Mouse (Mus musculus) kidney, adult 9 months (tissue): ENCODE data around the gene Hoxc5.

Experiments used
- DNase-seq: peaks from one replicate; pipeline ENCODE4 v3.0.0; 2022

Gene Hoxc5

DNA sequence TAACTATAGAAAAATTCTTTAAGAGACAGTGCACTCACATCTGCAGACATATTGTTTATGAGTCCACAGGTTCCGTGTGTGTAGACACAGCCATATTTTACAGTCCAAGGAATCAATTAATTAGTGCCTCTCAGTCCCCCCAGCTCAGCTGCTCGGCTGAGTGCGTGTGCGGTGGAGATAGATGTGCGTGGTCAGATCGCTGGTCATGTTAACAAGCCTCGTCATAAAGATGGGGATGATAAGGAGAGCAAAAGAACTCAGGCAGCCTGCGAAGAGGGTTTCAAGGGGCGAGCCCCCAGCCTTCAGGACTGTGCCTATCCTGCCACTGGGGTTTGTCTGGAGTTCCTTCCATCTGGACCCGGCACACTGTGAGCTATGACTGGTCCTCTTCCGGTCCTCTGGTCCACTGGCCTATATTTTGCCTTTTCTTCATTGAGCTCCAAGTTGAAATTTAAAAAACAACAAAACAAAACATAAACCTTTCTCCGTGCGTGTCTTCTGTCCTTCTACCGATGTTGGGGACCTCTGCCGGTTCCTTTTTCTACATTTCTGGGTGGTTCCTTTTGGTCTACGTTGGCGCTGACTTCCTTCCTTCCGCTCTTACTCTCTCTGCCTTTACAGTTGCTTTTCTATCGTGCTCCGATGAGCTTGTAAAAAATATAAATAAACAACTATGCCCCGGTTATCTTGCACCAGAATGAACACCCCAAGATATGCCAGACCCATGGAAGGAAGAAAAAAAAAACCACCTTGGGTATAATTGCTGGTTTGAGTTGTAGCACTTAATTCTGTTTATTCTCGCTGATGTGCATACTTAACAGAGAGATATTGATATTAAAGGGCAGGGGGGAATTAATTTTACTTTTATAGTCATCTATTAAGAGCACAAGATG is 21.8 kb upstream of the Hoxc5 start:
- no peak for DNase-seq

DNA sequence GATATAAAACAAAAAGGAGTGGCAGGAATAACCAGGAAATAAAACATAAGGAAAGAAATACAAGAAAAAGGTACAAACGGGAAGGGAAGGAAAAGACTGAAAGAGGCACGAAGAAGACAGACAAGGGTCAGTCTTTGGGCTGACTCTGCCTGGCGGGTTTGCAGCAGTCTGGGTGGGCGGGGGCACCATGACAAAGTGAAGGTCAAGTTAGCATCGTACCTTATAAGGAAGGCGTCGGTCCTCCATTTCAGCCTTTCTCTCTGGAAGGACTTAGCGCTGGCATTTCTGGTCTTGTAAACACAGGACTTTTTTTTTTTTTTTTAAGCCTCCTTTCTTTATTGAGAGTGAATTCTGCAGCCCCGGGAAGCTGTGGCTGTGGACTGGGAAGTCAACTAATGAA is 20.0 kb upstream of the Hoxc5 start:
- DNase-seq: no peak

DNA sequence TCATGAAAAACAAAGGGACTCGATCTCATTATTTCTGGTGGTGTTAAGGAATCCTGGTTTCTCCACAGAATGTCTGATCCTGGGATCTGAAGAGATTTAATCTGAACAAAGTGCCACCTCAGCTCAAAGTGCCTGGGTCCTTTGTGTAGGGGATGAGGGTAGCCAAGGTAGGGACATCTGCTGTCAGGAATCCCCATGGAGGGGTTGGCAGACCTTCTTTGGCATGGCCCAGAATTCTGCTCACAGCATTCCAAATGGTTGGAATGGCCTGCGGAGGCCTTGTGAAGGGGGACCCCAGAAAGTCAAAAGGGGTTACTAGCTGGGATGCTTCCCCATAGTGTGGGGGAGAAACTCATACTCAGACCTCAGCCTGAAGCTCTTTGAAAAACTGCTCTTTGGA is 18.4 kb upstream of the Hoxc5 start:
- DNase-seq: no peak

DNA sequence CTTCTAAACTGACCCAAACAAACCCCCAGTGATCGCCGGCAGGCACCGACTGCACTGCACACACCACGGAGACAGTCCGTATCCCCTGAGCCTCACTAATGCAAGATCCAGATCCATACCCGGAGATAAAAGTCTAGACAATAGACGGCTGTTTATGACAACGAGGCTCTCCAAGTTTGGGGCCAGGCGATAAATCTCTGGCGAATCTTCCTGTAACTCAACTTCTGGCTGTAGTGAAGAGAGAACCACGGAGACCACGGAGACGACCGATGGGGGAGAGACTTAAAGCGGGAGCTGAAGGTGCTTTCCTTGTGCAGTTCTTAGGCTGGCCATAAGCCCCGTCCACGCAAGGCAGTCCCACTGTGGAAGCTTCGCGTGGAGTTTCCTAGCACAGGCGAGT is 17.5 kb upstream of the Hoxc5 start:
- no peak for DNase-seq

DNA sequence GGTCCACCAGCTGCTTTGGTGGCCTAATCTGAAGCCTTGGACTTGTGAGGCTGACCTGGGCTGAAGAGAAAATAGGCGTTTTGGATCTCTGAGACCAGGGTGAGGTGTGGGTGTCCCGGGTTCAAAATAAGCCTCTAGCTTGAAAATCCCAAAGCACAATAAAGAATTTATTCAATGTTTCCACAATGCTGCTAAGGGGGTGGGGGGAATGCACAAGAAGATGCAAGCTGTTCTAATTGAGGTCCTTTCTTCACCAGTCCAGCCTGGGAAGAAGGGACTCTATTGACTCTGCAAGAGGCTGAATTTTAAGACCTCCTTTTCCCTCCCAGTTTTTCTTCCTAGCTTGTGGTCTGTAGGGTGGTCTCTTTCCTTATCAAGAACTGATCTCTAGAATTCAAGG is 16.4 kb upstream of the Hoxc5 start:
- DNase-seq: no peak

DNA sequence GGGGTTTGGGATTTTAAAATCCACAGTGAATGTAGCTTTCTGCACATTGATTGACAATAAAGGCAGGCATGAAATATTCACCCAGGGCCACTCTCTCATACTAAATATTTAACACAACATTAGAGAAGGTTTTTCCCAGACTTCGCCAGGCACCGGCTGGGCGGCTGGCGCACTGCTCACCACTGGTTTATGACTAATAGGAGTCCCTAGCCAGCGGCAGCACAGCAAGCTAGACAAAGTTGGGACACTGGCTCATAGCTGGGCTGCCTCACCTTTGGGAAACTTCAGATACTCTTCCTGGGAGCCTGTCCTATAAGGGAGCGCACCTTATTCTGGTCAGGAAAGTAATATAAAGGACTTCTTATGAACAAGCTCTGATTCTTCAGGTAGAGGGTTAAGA is 13.7 kb upstream of the Hoxc5 start:
- DNase-seq: no peak

DNA sequence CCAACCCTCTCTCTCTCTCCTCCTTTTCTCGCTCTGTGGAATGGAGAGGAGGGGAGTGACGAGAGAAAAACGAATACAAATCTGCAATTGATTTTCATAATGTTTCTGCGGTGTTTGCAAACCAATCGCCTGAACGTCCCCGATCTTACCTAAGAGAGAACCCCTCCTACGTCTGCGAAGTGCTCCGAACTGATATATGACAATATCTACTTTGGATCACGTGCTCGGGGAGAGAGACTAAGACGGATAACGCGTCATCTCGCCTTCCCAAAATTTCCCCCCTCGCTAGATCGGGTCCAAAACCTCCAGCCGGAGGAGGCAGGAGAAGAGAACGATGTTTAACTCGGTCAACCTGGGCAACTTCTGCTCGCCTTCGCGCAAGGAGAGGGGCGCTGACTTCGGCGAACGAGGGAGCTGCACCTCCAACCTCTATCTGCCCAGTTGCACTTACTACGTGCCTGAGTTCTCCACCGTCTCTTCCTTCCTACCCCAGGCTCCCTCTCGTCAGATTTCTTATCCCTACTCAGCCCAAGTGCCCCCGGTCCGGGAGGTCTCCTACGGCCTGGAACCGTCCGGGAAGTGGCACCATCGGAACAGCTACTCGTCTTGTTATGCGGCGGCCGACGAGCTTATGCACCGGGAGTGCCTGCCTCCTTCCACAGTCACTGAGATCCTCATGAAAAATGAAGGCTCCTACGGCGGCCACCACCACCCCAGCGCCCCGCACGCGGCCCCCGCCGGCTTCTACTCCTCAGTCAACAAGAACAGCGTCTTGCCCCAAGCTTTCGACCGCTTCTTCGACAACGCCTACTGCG is 12.8 kb upstream of the Hoxc5 start, which contains the start of gene Hoxc11:
Gene Hoxc11 (plus strand): TSS at position 236 of the 815 bp plus-strand sequence.
- DNase-seq: no peak

DNA sequence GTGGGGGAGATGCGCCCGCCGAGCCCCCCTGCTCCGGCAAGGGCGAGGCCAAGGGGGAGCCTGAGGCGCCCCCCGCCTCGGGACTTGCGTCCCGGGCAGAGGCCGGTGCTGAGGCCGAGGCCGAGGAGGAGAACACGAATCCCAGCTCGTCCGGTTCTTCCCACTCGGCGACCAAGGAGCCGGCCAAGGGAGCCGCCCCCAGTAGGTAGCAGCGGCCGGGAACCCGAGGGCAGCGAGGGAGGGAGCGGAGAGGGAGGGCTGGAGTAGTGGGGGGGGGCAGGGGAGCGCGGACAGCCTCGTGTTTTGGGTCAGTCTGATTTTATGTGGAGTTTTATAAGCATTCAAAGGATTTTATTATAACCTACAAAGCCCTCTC is 12.2 kb upstream of the Hoxc5 start:
- DNase-seq: no peak

DNA sequence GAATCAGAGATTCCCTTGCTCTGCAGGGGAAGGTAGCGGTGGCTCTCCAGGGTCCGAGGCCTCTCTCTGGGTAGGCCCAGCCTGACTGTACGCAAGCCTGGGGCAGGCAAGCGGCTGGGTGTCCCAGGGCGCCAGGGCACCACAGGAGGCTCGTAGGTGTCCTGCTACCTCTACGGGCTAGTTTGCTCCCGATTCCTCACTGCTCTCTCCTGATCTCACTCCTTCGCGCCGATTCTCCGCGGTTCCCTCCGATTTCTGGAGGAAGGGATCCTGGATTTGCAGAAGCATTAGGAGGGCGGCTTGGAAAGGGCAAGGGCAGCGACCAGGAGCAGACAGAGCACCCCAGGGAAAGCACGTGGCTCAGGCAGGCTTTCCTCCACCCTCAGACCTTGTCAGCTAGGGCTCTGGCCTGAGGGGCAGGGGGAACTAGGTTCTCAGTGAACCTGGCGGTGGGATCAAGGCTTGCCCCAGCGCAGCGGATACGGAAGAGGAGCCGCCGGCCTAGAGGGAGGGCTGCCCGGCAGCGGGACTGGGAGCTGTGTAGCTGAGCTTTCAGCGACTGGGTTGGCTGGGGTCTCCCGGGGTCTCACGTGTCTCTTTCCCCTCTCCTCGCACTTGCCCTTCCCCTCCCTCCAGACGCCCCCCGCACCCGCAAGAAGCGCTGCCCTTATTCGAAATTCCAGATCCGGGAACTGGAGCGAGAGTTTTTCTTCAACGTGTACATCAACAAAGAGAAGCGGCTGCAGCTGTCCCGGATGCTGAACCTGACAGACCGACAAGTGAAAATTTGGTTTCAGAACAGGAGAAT is 11.2 kb upstream of the Hoxc5 start:
- no peak for DNase-seq

DNA sequence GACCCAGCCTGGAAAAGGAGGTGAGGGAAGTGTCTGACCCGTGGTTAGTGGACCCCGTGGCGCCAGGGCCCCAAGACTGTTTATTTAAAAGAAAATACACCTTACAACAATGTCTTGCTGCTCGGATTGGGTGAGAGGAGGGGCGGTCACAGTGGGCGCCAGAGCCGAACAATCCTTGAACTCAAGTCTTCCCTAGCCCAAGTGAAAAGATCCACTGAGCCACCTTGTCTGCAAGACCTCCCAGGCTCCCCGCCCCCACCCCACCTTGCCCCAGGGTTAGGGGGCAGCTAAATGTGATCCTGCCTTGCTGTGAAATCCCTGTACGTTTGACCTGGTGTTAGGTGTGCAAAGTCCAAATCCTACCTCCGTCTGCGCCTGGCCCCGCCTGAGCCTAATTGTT is 10.3 kb upstream of the Hoxc5 start:
- no peak for DNase-seq

DNA sequence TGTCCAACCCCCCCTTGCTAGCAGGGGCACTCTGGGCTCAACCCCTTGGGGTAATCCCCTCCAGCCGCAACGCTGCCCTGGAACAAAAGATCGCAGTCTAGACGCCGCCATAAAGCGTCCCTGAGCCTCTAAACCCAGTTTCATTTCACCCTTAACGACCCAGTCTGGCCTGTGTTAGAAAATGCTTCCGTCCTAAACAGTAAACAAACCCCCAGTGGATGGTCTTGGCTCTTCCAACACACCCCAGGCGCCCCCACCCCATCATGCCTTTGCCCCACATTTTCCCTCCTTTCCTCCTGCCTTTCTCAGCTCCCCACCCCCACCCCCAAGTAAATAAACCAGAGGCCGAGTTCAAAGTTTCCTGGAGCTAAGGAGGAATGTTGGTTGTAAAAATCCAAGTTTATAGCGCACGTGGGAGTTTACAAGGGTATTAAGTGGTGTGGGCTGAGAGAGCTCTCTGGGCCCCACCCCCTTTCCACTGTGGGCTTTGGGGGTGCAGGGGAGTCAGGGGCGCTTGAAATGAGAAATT is 7.5 kb upstream of the Hoxc5 start:
- no peak for DNase-seq

DNA sequence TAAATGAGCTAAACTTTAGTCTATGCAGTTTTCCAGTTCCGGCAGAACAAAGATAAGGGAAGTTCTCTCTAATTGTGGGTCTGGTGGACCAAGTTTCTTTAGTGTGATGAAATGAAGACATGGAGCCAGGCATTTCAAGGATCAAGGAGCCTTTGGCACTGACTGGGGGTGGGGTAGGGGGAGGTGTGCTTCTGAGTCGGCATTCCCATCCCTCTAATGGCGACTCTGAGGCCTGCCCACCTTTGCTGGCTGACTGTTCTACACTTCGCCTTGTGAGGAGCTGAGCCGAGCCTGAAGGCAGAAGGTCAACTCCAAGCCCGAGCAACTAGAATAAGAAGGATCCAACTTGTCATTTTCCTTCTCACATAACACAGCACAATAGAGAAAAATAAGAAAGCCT is 5.5 kb upstream of the Hoxc5 start:
- no peak for DNase-seq

DNA sequence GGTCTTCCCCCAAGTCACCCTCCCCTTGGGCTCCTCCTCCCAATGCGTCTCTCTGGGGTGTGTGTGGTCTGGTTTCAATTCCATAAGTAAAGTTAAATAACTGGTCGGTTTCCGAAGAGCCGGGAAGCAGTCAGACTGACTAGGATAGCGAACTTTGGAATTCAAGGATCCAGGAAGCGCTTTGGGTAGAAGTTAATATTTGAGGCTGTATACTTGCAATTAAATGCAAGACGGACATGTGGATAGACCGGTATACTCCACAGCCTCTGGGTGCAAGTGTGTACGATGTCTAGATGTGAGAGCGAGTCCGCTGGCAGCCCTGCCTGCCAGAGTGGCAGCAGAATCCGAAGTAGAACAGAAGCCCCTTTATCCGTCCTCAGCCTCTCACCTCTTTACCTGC is 4.8 kb upstream of the Hoxc5 start:
- DNase-seq: no peak

DNA sequence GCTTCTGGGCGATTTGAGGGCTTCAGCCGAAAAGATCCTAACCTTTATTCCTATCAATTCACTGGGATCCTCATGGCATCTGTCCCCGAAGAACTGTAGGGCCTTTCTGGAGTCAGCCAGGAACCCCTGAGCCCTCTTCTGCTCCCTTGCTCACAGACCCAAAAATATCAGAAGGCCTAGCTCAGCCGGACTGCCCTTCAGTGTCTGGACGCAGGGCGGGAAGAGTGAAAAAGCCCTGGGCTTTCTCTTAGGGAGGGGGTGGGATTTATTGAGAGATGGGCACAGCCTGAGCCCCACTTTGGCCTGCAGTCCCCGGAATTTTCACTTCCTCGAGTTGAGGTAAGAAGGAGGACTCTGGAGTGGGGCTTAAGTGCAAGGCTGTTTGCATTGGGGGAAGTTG is 4.0 kb upstream of the Hoxc5 start:
- DNase-seq: no peak

DNA sequence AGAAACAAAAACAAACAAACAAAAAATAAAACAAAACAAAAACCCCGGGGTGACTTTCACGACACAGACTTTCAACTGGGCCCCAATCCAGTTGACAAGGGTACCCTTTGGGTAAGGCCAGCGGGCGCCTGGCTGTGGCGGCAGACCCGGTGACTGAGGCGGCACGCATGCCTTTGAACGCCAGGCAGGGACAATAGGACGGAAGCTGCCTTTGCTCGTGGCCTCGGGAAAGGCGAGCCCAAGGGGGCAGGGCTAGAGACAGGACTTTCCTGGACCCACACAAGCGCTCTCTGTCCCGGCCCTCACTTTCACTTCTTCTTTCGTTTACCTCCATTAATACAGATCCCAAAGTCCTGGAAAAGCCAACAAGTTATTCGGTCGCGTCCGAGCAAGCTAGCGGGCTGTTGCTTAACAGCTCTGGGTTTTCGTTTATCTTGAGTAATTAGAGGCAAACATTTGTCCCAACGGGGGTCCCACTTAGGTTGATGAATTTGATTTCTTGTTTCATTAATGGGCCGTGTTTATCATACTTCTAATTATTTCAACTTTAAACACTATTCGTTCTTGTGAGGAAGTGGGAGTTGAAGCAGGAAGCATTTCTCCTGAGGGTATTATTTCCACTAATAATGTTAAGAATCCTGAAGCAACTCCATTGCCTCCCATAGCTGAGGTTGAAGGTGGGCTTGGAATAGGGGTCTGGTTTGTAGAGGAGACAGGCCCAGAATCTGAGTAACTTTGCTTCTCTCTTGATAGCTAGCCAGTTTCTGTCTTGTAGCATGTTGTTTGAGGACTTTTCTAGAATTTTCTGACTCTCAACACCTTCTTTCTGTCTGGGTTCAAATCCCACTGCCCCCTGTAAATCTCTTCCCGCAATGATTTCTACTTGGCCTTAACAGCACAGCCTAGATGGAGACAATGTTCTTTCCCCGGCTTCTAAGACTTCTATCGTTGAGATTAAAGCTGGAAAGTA is 3.3 kb upstream of the Hoxc5 start:
- DNase-seq: peak; percentile 75

DNA sequence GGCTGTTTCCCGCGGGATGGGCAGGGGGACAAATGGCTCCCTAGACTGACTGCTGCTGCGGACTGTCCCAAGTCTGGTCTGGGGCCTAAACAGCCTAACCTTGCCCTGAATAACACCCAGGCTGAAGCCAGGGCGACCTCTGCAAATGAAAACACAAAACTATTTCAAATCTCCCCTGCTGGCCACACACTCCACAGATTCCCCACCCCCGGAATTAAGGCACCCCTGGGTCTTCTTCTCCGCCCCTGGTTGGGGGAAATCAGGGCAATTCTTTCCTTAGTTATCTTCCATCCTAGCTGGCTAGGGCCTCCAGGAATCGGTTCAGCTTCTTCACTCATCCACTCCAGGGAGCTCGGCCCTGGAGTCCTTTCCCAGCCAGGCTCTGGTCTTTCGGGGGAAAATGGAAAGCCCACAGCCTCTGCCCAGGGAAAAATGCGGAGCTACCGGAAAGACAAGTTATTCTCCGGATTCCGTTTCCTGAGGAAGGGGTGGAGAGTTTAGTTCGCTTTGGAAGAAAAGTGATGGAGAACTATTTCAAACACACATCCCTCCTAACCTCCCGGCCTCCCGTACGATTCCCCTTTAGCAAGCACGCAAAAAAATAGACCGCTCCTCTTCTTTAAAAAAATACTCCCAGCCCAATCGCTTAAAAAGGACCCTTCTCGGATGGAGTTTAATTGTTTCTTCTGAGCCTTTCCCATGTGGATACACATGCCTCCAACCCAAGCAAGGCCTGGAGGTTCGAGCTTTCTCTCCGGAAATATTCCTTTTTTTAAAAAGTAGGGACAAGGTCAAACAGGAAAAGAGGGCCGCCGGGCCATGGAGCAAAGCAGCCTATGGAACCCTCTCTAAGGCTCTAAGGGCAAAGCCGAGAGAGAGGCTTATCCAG is 2.0 kb upstream of the Hoxc5 start:
- DNase-seq: no peak

DNA sequence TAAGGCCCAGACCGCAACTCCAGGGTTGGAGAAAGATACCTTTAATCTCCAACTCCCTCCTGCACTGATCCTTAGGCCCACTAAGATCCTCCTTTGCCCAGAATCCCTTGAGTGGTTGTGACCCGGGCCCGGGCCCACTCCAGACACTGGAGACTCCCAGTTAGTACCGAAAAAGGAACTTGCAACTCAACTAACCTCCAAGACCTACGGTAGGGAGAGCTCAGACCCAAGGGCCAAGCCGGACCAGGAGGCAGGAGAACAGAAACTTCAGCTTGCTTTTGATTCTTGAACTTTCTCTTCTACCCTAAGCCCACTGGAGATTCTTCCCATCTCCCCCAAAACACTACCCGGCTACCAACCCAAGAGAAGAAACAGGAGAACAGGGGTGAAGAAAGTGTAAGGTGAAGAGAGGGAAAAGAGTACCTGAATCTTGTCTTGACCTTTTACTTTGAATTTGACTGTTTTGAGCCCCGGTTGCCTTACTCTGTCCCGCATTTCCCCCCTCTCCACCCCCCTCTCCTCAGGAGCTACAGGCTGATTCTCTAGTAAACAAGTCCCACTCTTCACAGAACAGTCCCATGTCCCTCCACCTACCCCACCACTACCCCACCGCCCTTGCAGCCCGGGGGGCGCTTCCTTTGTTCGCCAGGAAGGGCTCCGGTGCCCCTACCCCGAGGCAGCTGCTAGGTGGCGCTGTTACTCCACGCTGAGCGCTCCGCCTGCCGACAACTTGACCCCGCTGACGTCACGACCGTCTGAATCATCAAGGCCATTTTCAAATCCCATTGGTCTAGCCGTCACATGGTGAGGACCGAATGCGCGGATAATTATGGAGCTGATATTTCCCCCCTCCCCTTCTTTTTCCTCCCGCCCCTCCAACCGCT is 1.1 kb upstream of the Hoxc5 start:
- DNase-seq: peak; percentile 96

DNA sequence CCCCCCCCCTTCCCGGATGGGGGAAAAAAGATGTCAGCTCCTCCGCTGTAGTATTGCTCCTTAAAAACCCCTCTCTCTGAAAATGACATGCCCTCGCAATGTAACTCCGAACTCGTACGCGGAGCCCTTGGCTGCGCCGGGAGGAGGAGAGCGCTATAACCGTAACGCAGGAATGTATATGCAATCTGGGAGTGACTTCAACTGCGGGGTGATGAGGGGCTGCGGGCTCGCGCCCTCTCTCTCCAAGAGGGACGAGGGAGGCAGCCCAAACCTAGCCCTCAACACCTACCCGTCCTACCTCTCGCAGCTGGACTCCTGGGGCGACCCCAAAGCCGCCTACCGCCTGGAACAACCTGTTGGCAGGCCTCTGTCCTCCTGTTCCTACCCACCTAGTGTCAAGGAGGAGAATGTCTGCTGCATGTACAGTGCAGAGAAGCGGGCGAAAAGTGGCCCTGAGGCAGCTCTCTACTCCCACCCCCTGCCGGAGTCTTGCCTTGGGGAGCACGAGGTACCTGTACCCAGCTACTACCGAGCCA is 399 bp upstream of the Hoxc5 start, which contains the start of gene Hoxc10:
Gene Hoxc10 (plus strand): TSS at position 21 of the 536 bp plus-strand sequence.
- DNase-seq: no peak
